Mouse (Mus musculus) adrenal gland (tissue): ENCODE data around the gene Elmod3.
"Not testable (repeated sequence)": the region's sequence is repeated elsewhere in the genome, so short reads cannot be mapped to it uniquely, and the experiment has no call there.

ENCODE experiments used
- intact Hi-C: fragments of 180-260 bp; cut with DNase I; formaldehyde crosslinking; loops from one replicate; pipeline ENCODE4 v1.15.1; 2025

Gene Elmod3

GRCm38 (mm10) chr6:72543265-72543850 is 54.9 kb downstream of the Elmod3 start:
- intact Hi-C loops, result no loop called here

- intact Hi-C loops, result no loop called here
These were observed 59.6 kb downstream of the Elmod3 start for GRCm38 (mm10) chr6:72538562-72539031.

- intact Hi-C loops, result no loop called here
These were observed 60.2 kb downstream of the Elmod3 start for GRCm38 (mm10) chr6:72537998-72538500.

GRCm38 (mm10) chr6:72535165-72535564 is 63.0 kb downstream of the Elmod3 start:
- intact Hi-C loops, result loop anchor here (1.0 kb wide), 1 partner anchor 31 kb away; no protein-coding TSS in a partner anchor

- intact Hi-C loops, result loop anchor here (1.0 kb wide), 1 partner anchor 106 kb away; no protein-coding TSS in a partner anchor
These were observed 64.0 kb downstream of the Elmod3 start for GRCm38 (mm10) chr6:72534035-72534809.

GRCm38 (mm10) chr6:72533555-72533954 is 64.7 kb downstream of the Elmod3 start:
- intact Hi-C loops, result not testable (repeated sequence)

GRCm38 (mm10) chr6:72532580-72532979 is 65.6 kb downstream of the Elmod3 start:
- intact Hi-C loops, result no loop called here

DNA sequence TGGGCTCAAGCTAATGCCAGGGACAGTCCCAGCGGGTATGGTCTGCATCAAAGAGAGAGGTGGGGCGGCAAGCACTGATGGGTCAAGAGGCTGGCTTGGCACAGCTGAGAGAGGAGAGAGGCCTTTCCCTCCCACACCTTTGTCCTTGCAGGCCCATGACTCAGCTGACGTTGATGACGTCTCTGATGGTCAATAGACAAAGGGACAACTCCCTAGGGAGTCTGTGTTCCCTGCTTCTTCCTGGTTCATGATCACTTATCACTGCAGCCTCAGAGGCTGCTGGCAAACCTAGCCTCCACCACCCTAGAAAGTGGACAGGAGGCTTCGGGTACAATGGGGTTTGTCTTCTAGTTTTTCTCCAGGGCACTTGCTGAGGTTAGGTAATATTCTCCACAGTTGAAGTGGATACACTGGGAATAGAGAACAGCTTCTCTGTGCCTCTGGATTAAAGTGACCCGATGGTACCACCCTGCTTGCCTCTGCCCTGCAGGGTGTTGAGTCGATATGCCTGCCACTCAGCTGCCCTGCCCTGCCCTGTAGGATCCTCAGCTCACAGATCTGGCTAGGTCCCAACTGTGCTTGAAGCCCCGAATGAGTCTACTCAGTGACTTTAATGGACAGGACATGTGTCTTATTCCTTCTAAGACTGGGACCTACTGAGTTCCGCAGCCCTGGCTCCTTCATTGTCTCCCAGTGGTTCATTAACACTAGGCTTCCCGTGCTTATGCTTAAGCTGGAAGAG is 69.6 kb downstream of the Elmod3 start:
- intact Hi-C loops, result no loop called here

GRCm38 (mm10) chr6:72527070-72527469 is 71.1 kb downstream of the Elmod3 start:
- intact Hi-C loops, result no loop called here

GRCm38 (mm10) chr6:72524160-72524559 is 74.1 kb downstream of the Elmod3 start:
- intact Hi-C loops, result no loop called here

DNA sequence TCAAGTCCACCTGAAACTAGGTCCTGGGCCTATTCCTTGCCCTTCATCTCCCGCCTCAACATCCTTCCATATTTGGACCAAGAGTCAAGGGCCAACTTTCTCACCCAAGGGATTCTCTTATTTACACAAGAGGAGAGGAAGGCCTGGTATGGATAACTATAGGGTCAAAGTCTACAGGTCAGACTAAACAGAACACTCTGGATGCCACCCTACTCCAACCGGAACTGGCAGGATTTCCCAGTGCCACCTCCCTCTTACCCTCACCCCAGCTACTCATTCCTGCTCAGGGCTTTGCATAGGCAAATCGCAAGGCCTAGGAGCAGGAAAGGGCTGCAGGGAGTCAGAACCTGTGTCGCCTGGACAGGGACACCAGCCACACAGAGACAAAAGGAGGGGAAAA is 75.0 kb downstream of the Elmod3 start:
- intact Hi-C loops, result no loop called here

- intact Hi-C loops, result no loop called here
These were observed 75.9 kb downstream of the Elmod3 start for GRCm38 (mm10) chr6:72522288-72522687.

DNA sequence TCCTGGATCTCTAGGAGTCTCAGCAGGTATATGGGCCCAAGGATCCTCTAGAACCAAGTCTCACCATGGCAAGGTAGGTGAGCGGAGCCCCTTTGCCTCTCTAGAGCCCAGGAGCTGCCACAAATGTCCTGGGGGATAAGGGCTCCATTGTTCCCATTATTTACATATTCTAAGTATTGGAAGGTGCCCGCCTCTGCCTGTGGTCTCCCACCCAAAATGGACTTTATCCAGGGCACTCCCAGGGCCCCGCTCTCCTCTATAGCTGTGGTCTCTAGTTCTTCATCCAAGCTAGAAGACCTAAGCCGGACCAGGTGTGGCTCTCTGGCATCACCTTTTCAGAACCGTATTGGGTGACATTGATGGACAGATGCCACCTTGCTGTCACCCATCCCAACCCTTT is 76.6 kb downstream of the Elmod3 start, which contains the start of gene Sh2d6:
Sh2d6 (minus strand) TSS at position 101 of the 400 bp plus-strand sequence.
- intact Hi-C loops, result no loop called here

DNA sequence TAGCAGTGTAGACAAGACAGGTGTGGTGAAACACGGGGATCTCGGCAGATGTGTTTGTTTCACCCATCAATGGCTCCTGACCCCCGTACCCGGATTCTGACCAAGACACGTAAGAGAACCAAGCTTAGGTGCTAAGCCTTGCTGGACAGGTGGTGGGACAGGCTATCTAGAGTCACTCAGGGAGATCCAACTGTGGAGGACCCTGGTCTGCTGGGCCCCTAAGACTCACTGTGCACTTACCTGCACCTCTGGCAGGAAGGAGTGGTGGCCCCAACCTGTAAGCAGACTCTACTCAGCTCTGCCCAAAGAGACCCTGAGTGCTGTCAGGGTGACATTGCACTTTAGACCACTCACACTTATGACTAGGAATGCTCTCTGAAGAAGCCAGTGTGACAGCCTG is 77.3 kb downstream of the Elmod3 start:
- intact Hi-C loops, result no loop called here

DNA sequence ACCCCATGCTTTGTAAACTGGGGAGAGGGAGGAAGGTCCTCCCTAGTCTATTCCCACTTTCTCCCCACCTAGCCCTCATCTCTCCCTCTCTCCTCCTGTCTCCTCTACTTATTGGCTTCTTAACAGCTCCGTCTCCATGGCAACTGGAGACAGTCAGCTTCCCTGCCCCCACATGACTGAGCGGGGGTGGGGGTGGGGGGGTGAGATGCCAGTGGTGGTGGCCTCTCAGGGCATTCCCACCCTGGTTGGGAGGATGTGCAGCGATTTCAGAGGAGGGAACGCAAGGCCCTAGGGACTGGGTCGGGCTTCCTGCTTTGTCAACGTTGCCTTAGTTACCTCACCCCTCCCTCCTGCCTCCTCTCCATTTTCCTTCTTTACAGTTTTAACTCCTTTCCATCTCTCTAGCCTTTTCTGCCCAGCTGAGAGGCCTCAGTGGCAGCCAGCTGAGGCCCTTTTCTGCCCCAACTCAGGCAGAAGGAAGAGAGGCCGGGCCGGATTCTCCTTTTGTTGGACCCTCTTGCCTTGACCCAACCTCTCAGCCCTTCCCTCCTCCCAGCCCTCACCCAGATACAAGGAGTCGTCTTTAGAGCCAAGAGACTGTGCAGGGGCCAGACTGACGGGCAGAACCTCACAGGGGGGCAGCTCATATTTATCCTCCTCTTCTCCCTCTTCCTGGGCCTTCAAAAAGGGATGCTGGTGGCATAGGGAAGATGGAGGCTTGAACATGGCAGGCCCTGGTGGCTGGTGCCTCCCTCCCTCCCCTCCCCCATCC is 78.1 kb downstream of the Elmod3 start:
- intact Hi-C loops, result loop anchor here (5.0 kb wide), 1 partner anchor 43 kb away; no protein-coding TSS in a partner anchor

- intact Hi-C loops, result loop anchor here (5.0 kb wide), 1 partner anchor 42 kb away; no protein-coding TSS in a partner anchor
These were observed 78.9 kb downstream of the Elmod3 start for GRCm38 (mm10) chr6:72519303-72519702.

DNA sequence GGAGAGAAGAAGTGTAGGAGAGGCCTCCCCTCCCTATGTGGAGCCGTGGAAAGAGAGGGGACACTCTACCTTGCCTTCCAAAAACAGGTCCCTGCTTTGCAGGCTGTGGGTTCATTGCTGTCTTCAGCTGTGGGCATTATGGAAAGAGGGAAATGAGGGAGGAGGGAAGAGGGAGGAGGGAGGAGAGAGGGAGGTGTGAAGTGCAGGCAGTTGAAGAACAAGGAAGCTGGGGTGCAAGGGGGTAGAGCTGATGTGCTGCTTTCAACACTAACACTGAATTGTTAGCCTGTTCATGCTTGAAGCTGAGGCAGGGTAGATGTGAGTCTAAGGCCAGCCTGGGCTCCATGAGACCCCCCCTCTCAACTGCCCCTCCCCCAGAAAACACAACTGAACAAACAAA is 79.4 kb downstream of the Elmod3 start:
- intact Hi-C loops, result loop anchor here (5.0 kb wide), 1 partner anchor 42 kb away; no protein-coding TSS in a partner anchor
